ENCODE assay signal across 9 mouse cellular contexts in genomic region chrX:6779006-6779405, GRCm38 (mm10). TPM values are rescaled to one million over a fixed set of nuclear protein-coding genes. Genes with fewer than 3 reads are reported as not detected.
DNase-seq lines count a peak whose midpoint lies in the region; ATAC-seq and TF ChIP-seq lines count a peak whose summit lies in the region.
"Not testable (repeated sequence)": the region's sequence is repeated elsewhere in the genome, so short reads cannot be mapped to it uniquely, and the experiment has no call there.
"Had no signal": no experiment of that assay in that cellular context is flagged by ENCODE, and none has a peak within 500 bp of the region (broad histone marks: within the 10 kb centered on the region; RNA-seq: fewer than 3 reads in every experiment).

Gene Dgkk, plus strand, starts transcription at chrX:6779306.

- H3K9ac ChIP-seq in embryonic facial prominence, embryonic 12.5 days; forebrain, postnatal 0 days; hindbrain, embryonic 11.5 days (ENCODE audit: low read depth, low read length); kidney, embryonic 14.5 days (ENCODE audit: low read depth, low read length); liver, adult 2 months (ENCODE audit: low read depth, low read length); lung, postnatal 0 days (replicated peaks; ENCODE audit: low read depth); neural tube, embryonic 13.5 days: not testable (repeated sequence)

- not testable (repeated sequence) for DNase-seq in forebrain, postnatal 0 days; hindbrain, embryonic 11.5 days (ENCODE audit: low spot score); liver, adult 2 months (ENCODE audit: extremely low read depth, low read depth, low spot score); lung, postnatal 0 days (ENCODE audit: low spot score)

- H3K79me2 ChIP-seq in liver, adult 2 months (ENCODE audit: control insufficient read depth, insufficient read depth, low read length): not testable (repeated sequence)

- peaks cover 17% of the 10 kb centered on the region for H3K27me3 ChIP-seq in embryonic facial prominence, embryonic 12.5 days
- not testable (repeated sequence) for H3K27me3 ChIP-seq in forebrain, postnatal 0 days (ENCODE audit: insufficient read depth, low read length); hindbrain, embryonic 11.5 days (ENCODE audit: control insufficient read depth, insufficient read depth, low read length); liver, adult 2 months (ENCODE audit: control insufficient read depth, insufficient read depth, low read length); lung, postnatal 0 days (replicated peaks; ENCODE audit: insufficient read depth, low read length)
- peaks cover 12% of the 10 kb centered on the region for H3K27me3 ChIP-seq in kidney, embryonic 14.5 days (ENCODE audit: control insufficient read depth, insufficient read depth, low read length)
- peaks cover 32% of the 10 kb centered on the region for H3K27me3 ChIP-seq in neural tube, embryonic 13.5 days

- not testable (repeated sequence) for H3K9me3 ChIP-seq in embryonic facial prominence, embryonic 12.5 days; forebrain, postnatal 0 days (ENCODE audit: low read length); hindbrain, embryonic 11.5 days (ENCODE audit: control insufficient read depth, low read length); kidney, embryonic 14.5 days (ENCODE audit: control insufficient read depth, low read length); lung, postnatal 0 days (ENCODE audit: low read length); neural tube, embryonic 13.5 days

- ATAC-seq in embryonic facial prominence, embryonic 12.5 days (ENCODE audit: insufficient number of reproducible peaks, insufficient read depth, low FRiP score, low TSS enrichment); forebrain, postnatal 0 days; hindbrain, embryonic 11.5 days (ENCODE audit: low FRiP score); kidney, embryonic 14.5 days (ENCODE audit: low FRiP score, low TSS enrichment); lung, postnatal 0 days; neural tube, embryonic 13.5 days (ENCODE audit: low read depth): not testable (repeated sequence)

- not testable (repeated sequence) for H3K27ac ChIP-seq in embryonic facial prominence, embryonic 12.5 days; forebrain, postnatal 0 days (ENCODE audit: low read depth, low read length); hindbrain, embryonic 11.5 days (ENCODE audit: low read depth, low read length); kidney, embryonic 14.5 days (ENCODE audit: low read depth, low read length); liver, adult 2 months (replicated peaks; ENCODE audit: insufficient read depth, low read depth, low read length); lung, postnatal 0 days (ENCODE audit: low read length); neural tube, embryonic 13.5 days (replicated peaks)

- peak within 1 kb of the TSS; percentile 31 for H3K4me3 ChIP-seq in embryonic facial prominence, embryonic 12.5 days
- peak within 1 kb of the TSS; percentile 37 for H3K4me3 ChIP-seq in forebrain, postnatal 0 days (ENCODE audit: low read depth, low read length)
- peak within 1 kb of the TSS; percentile 30 for H3K4me3 ChIP-seq in hindbrain, embryonic 11.5 days (ENCODE audit: low read depth, low read length)
- H3K4me3 ChIP-seq in kidney, embryonic 14.5 days (ENCODE audit: low read length): peak within 1 kb of the TSS; percentile 30
- peak within 1 kb of the TSS; percentile 6; the same call in 1 of the 2 replicates for H3K4me3 ChIP-seq in liver, adult 2 months (ENCODE audit: insufficient read depth, low read depth, low read length)
- peak within 1 kb of the TSS; percentile 26 for H3K4me3 ChIP-seq in lung, postnatal 0 days (ENCODE audit: low read depth, low read length)
- peak within 1 kb of the TSS; percentile 39 for H3K4me3 ChIP-seq in neural tube, embryonic 13.5 days

- TF ChIP-seq CTCF in forebrain, postnatal 0 days (IDR thresholded peaks at IDR 0.05; ENCODE audit: low read depth); liver, adult 2 months (IDR thresholded peaks at IDR 0.05; ENCODE audit: low read depth, low read length); lung, postnatal 0 days (IDR thresholded peaks at IDR 0.05): not testable (repeated sequence)

- peak within 1 kb of the TSS; percentile 55 for H3K4me2 ChIP-seq in embryonic facial prominence, embryonic 12.5 days (replicated peaks)
- peak within 1 kb of the TSS; percentile 54 for H3K4me2 ChIP-seq in forebrain, postnatal 0 days (ENCODE audit: low read depth)
- peak within 1 kb of the TSS; percentile 48 for H3K4me2 ChIP-seq in hindbrain, embryonic 11.5 days (replicated peaks; ENCODE audit: low read depth, low read length)
- H3K4me2 ChIP-seq in kidney, embryonic 14.5 days (replicated peaks; ENCODE audit: low read depth, low read length): peak within 1 kb of the TSS; percentile 44
- peak within 1 kb of the TSS; percentile 51 for H3K4me2 ChIP-seq in lung, postnatal 0 days (replicated peaks; ENCODE audit: low read depth, low read length)
- peak within 1 kb of the TSS; percentile 63 for H3K4me2 ChIP-seq in neural tube, embryonic 13.5 days

- not testable (repeated sequence) for H3K36me3 ChIP-seq in embryonic facial prominence, embryonic 12.5 days; forebrain, postnatal 0 days (ENCODE audit: insufficient read depth); hindbrain, embryonic 11.5 days (ENCODE audit: control insufficient read depth, insufficient read depth, low read length); kidney, embryonic 14.5 days (ENCODE audit: control insufficient read depth, insufficient read depth, low read length); liver, adult 2 months (ENCODE audit: control insufficient read depth, insufficient read depth, low read length); lung, postnatal 0 days (ENCODE audit: insufficient read depth, low read length); neural tube, embryonic 13.5 days

- TF ChIP-seq EP300 in lung, postnatal 0 days (IDR thresholded peaks at IDR 0.05): not testable (repeated sequence)

- H3K4me1 ChIP-seq in embryonic facial prominence, embryonic 12.5 days; forebrain, postnatal 0 days (ENCODE audit: insufficient read depth); hindbrain, embryonic 11.5 days (replicated peaks; ENCODE audit: control insufficient read depth, insufficient read depth, low read length); kidney, embryonic 14.5 days (ENCODE audit: control insufficient read depth, insufficient read depth, low read length); liver, adult 2 months (ENCODE audit: control insufficient read depth, insufficient read depth, low read length); lung, postnatal 0 days (ENCODE audit: insufficient read depth, low read depth, low read length); neural tube, embryonic 13.5 days (replicated peaks): not testable (repeated sequence)

- not testable (repeated sequence) for TF ChIP-seq POLR2A in liver, adult 2 months (IDR thresholded peaks at IDR 0.05; ENCODE audit: extremely low read depth, insufficient read depth, low read length)

- 31% methylated on average over 21 of the region's 30 CpGs for WGBS in embryonic facial prominence, embryonic 12.5 days
- 48% methylated on average over 20 of the region's 30 CpGs for WGBS in forebrain, postnatal 0 days
- 31% methylated on average over 6 of the region's 30 CpGs for WGBS in hindbrain, embryonic 11.5 days
- WGBS in kidney, embryonic 14.5 days: 39% methylated on average over 18 of the region's 30 CpGs
- 2% methylated on average over 11 of the region's 30 CpGs for WGBS in liver, adult 2 months
- 28% methylated on average over 7 of the region's 30 CpGs for WGBS in lung, postnatal 0 days
- WGBS in neural tube, embryonic 13.5 days: 39% methylated on average over 23 of the region's 30 CpGs

RNA-seq across cellular contexts. Expression of gene Dgkk, which starts in this region (rescaled TPM):
- 0.46 and 0.51 TPM in 2 replicates for polyA plus RNA-seq in embryonic facial prominence, embryonic 12.5 days (2016; fragmentation: Nextera tagmentation; extraction: Ambion mirVana)
- 1.9 and 3.3 TPM in 2 replicates for total RNA-seq in forebrain, postnatal 0 days (2014; rRNA removed)
- 0.53 and 1.4 TPM in 2 replicates for polyA plus RNA-seq in forebrain, postnatal 0 days (2015; fragmentation: Nextera tagmentation; extraction: Ambion mirVana)
- 0.22 and 0.37 TPM in 2 replicates for polyA plus RNA-seq in hindbrain, embryonic 11.5 days (2014; fragmentation: Nextera tagmentation; extraction: Ambion mirVana)
- 0.20 and 0.39 TPM in 2 replicates for polyA plus RNA-seq in kidney, embryonic 14.5 days (2014; fragmentation: Nextera tagmentation; extraction: Ambion mirVana)
- total RNA-seq in liver, adult 2 months (2014; rRNA removed): not detected in 2 replicates
- polyA plus RNA-seq in liver, adult 2 months (2012; rRNA removed): not detected in 2 replicates
- polyA plus RNA-seq in lung, postnatal 0 days (2015; fragmentation: Nextera tagmentation; extraction: Ambion mirVana): 0.08 TPM in 2 replicates
- polyA plus RNA-seq in neural tube, embryonic 13.5 days (2015; fragmentation: Nextera tagmentation; extraction: Ambion mirVana): 0.84 and 1.1 TPM in 2 replicates
- polyA plus RNA-seq: large intestine, adult 2 months; myocyte had no signal
